28 mouse cellular contexts compared by ENCODE assay signal in the genomic region with DNA sequence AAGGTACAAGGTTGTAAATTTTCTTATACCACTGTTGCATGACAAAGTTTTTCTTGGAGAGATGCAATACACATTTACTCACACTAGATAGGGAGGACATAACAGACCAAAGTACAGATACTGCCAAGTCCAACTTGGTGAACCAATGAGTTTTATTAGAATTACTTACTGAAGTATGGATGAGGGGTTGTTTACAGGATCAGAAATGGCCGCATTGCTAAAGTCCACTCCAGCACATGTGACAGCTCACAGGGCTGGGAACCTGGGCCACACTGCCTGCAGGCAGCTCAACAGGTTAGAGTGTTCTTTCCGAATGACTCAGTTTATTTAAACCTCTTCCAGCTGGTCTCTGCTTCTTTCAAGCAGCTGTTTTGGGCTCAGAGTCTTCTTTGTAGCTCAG. TPM values are rescaled to one million over a fixed set of nuclear protein-coding genes. Genes with fewer than 3 reads are reported as not detected.
DNase-seq lines count a peak whose midpoint lies in the region; ATAC-seq and TF ChIP-seq lines count a peak whose summit lies in the region.
"Had no signal": no experiment of that assay in that cellular context is flagged by ENCODE, and none has a peak within 500 bp of the region (broad histone marks: within the 10 kb centered on the region; RNA-seq: fewer than 3 reads in every experiment).

No protein-coding gene starts in this region.

- no peak for DNase-seq in midbrain, embryonic 10.5 days (ENCODE audit: low spot score)
- no peak for DNase-seq in heart, adult 18-20 months
- DNase-seq: adrenal gland, adult 2 months; adrenal gland, postnatal 10 days; adrenal gland, postnatal 25 days; cerebellum, adult 11 months; cerebellum, adult 18-20 months; cerebellum, adult 8-10 months; cerebellum, adult 9-11 months; cerebellum, postnatal 14 days; cerebellum, postnatal 36 days; embryo, embryonic 11 days; forebrain, postnatal 0 days had no signal

- TF ChIP-seq POLR2A in embryonic fibroblast, embryonic 13.5 days (IDR thresholded peaks at IDR 0.05; ENCODE audit: low read depth, low read length), result no peak

- no peaks in the 10 kb centered on the region for H3K4me1 ChIP-seq in intestine, embryonic 16.5 days (ENCODE audit: control insufficient read depth, insufficient read depth, low read length)
- no peaks in the 10 kb centered on the region for H3K4me1 ChIP-seq in intestine, embryonic 15.5 days (replicated peaks)
- 0 out of 2 replicates have a peak, but pooled peaks cover 6% of the 10 kb centered on the region for H3K4me1 ChIP-seq in midbrain, embryonic 13.5 days (replicated peaks)
- peaks cover 11% of the 10 kb centered on the region for H3K4me1 ChIP-seq in midbrain, embryonic 10.5 days
- H3K4me1 ChIP-seq in embryonic fibroblast, embryonic 13.5 days (ENCODE audit: control insufficient read depth, insufficient read depth, low read length), result peaks cover 2% of the 10 kb centered on the region
- no peaks in the 10 kb centered on the region for H3K4me1 ChIP-seq in intestine, postnatal 0 days (replicated peaks; ENCODE audit: control insufficient read depth, insufficient read depth, low read length)
- H3K4me1 ChIP-seq: embryonic facial prominence, embryonic 12.5 days had no signal

- no peaks in the 10 kb centered on the region for H3K9me3 ChIP-seq in intestine, embryonic 16.5 days (ENCODE audit: control insufficient read depth, low read length)
- no peaks in the 10 kb centered on the region for H3K9me3 ChIP-seq in intestine, embryonic 15.5 days
- no peaks in the 10 kb centered on the region for H3K9me3 ChIP-seq in midbrain, embryonic 13.5 days
- H3K9me3 ChIP-seq in midbrain, embryonic 10.5 days (replicated peaks), result no peaks in the 10 kb centered on the region
- no peaks in the 10 kb centered on the region for H3K9me3 ChIP-seq in intestine, postnatal 0 days (ENCODE audit: control insufficient read depth)
- H3K9me3 ChIP-seq: embryonic facial prominence, embryonic 12.5 days; embryonic facial prominence, embryonic 15.5 days; forebrain, embryonic 13.5 days; forebrain, embryonic 15.5 days had no signal

- H3K9ac ChIP-seq in intestine, embryonic 16.5 days (ENCODE audit: low read depth, low read length), result no peak overlapping the region
- H3K9ac ChIP-seq in intestine, embryonic 15.5 days, result no peak overlapping the region
- no peak overlapping the region for H3K9ac ChIP-seq in midbrain, embryonic 13.5 days (replicated peaks)
- H3K9ac ChIP-seq in intestine, postnatal 0 days (ENCODE audit: low read depth, low read length), result no peak overlapping the region
- H3K9ac ChIP-seq: embryonic facial prominence, embryonic 12.5 days; embryonic facial prominence, embryonic 15.5 days; forebrain, embryonic 13.5 days; forebrain, embryonic 15.5 days; forebrain, postnatal 0 days had no signal

- no peaks in the 10 kb centered on the region for H3K36me3 ChIP-seq in intestine, embryonic 16.5 days (ENCODE audit: control insufficient read depth, insufficient read depth, low read length)
- no peaks in the 10 kb centered on the region for H3K36me3 ChIP-seq in intestine, embryonic 15.5 days
- no peaks in the 10 kb centered on the region for H3K36me3 ChIP-seq in midbrain, embryonic 13.5 days
- H3K36me3 ChIP-seq in midbrain, embryonic 10.5 days, result no peaks in the 10 kb centered on the region
- H3K36me3 ChIP-seq in intestine, postnatal 0 days (ENCODE audit: control insufficient read depth, insufficient read depth), result no peaks in the 10 kb centered on the region
- H3K36me3 ChIP-seq: embryonic facial prominence, embryonic 12.5 days; embryonic facial prominence, embryonic 15.5 days; forebrain, embryonic 15.5 days had no signal

- no peaks in the 10 kb centered on the region for H3K27me3 ChIP-seq in intestine, embryonic 16.5 days (replicated peaks; ENCODE audit: control insufficient read depth, insufficient read depth, low read length)
- no peaks in the 10 kb centered on the region for H3K27me3 ChIP-seq in intestine, embryonic 15.5 days (replicated peaks)
- H3K27me3 ChIP-seq in midbrain, embryonic 13.5 days, result no peaks in the 10 kb centered on the region
- no peaks in the 10 kb centered on the region; the same call in 1 of the 2 replicates for H3K27me3 ChIP-seq in midbrain, embryonic 10.5 days (ENCODE audit: low read depth, poor library complexity, severe bottlenecking)
- no peaks in the 10 kb centered on the region for H3K27me3 ChIP-seq in intestine, postnatal 0 days (replicated peaks; ENCODE audit: control insufficient read depth, insufficient read depth, low read length)
- H3K27me3 ChIP-seq: embryonic facial prominence, embryonic 12.5 days; embryonic facial prominence, embryonic 15.5 days; forebrain, embryonic 15.5 days had no signal

- no peak overlapping the region for H3K4me3 ChIP-seq in intestine, embryonic 16.5 days (ENCODE audit: low read length)
- no peak overlapping the region for H3K4me3 ChIP-seq in intestine, embryonic 15.5 days (replicated peaks)
- H3K4me3 ChIP-seq in midbrain, embryonic 13.5 days (replicated peaks), result no peak overlapping the region
- H3K4me3 ChIP-seq in midbrain, embryonic 10.5 days, result no peak overlapping the region
- no peak overlapping the region for H3K4me3 ChIP-seq in embryonic fibroblast, embryonic 13.5 days (ENCODE audit: insufficient read depth, low read length)
- H3K4me3 ChIP-seq in intestine, postnatal 0 days (ENCODE audit: low read depth, low read length), result no peak overlapping the region
- H3K4me3 ChIP-seq: embryonic facial prominence, embryonic 12.5 days; embryonic facial prominence, embryonic 15.5 days; forebrain, embryonic 13.5 days; forebrain, embryonic 15.5 days had no signal

- peak; percentile 63 for ATAC-seq in intestine, embryonic 16.5 days
- no peak for ATAC-seq in intestine, embryonic 15.5 days
- 0 out of 2 replicates have a peak, but pooled peaks have one; percentile 10 for ATAC-seq in midbrain, embryonic 13.5 days
- peak; percentile 91 for ATAC-seq in intestine, postnatal 0 days

- H3K27ac ChIP-seq in intestine, embryonic 16.5 days (ENCODE audit: low read length), result no peak overlapping the region
- no peak overlapping the region for H3K27ac ChIP-seq in intestine, embryonic 15.5 days
- no peak overlapping the region for H3K27ac ChIP-seq in midbrain, embryonic 13.5 days
- no peak overlapping the region for H3K27ac ChIP-seq in midbrain, embryonic 10.5 days (replicated peaks)
- peak overlapping the region; percentile 47; the same call in 1 of the 2 replicates for H3K27ac ChIP-seq in embryonic fibroblast, embryonic 13.5 days (ENCODE audit: insufficient read depth, low read length)
- 0 out of 2 replicates have a peak overlapping the region, but pooled peaks have one; percentile 42 for H3K27ac ChIP-seq in intestine, postnatal 0 days (ENCODE audit: low read depth, low read length)
- H3K27ac ChIP-seq: embryonic facial prominence, embryonic 12.5 days; forebrain, embryonic 13.5 days; forebrain, embryonic 15.5 days had no signal

- no peak overlapping the region for H3K4me2 ChIP-seq in intestine, embryonic 16.5 days (ENCODE audit: low read depth, low read length)
- no peak overlapping the region for H3K4me2 ChIP-seq in intestine, embryonic 15.5 days (replicated peaks)
- H3K4me2 ChIP-seq in midbrain, embryonic 13.5 days (replicated peaks), result no peak overlapping the region
- H3K4me2 ChIP-seq in intestine, postnatal 0 days (replicated peaks; ENCODE audit: low read depth), result no peak overlapping the region
- H3K4me2 ChIP-seq: embryonic facial prominence, embryonic 12.5 days; embryonic facial prominence, embryonic 15.5 days had no signal

- TF ChIP-seq CTCF in embryonic fibroblast, embryonic 13.5 days (IDR thresholded peaks at IDR 0.05; ENCODE audit: borderline replicate concordance, insufficient read depth, low read length), result no peak
- TF ChIP-seq CTCF in intestine, postnatal 0 days (IDR thresholded peaks at IDR 0.05; ENCODE audit: low read depth), result no peak

- WGBS in intestine, embryonic 16.5 days, result 54% methylated on average over 2 of the region's 2 CpGs
- 63% methylated on average over 2 of the region's 2 CpGs for WGBS in intestine, embryonic 15.5 days
- 93% methylated on average over 2 of the region's 2 CpGs for WGBS in midbrain, embryonic 13.5 days
- 89% methylated on average over 2 of the region's 2 CpGs for WGBS in midbrain, embryonic 10.5 days
- 50% methylated on average over 2 of the region's 2 CpGs for WGBS in intestine, postnatal 0 days

RNA-seq across cellular contexts. Expression of gene Lgr5, which starts 37.4 kb away (rescaled TPM):
- 4.1 and 5.0 TPM in 2 replicates for polyA plus RNA-seq in intestine, embryonic 16.5 days (2015; fragmentation: Nextera tagmentation; extraction: Ambion mirVana)
- 5.3 TPM in 2 replicates for polyA plus RNA-seq in intestine, embryonic 15.5 days (2015; fragmentation: Nextera tagmentation; extraction: Ambion mirVana)
- 2.2 and 2.9 TPM in 2 replicates for polyA plus RNA-seq in midbrain, embryonic 13.5 days (2015; fragmentation: Nextera tagmentation; extraction: Ambion mirVana)
- 7.2 and 9.1 TPM in 2 replicates for polyA plus RNA-seq in midbrain, embryonic 10.5 days (2016; fragmentation: Nextera tagmentation; extraction: Ambion mirVana)
- polyA plus RNA-seq in embryonic fibroblast, embryonic 13.5 days (2011; ENCODE audit: insufficient read length, low read depth, missing spikeins), result 8.7 and 33.3 TPM in 2 replicates
- 2.3 and 2.5 TPM in 2 replicates for polyA plus RNA-seq in intestine, postnatal 0 days (2015; fragmentation: Nextera tagmentation; extraction: Ambion mirVana)
- under 1 TPM; 0.08 to 0.20 TPM for total RNA-seq in heart, adult 18-20 months (2021)
- total RNA-seq: MEL had no signal

RNA-seq across cellular contexts. Expression of gene A930009A15Rik, which starts 55.2 kb away (rescaled TPM):
- not detected in 2 replicates for polyA plus RNA-seq in intestine, embryonic 16.5 days (2015; fragmentation: Nextera tagmentation; extraction: Ambion mirVana)
- not detected in 2 replicates for polyA plus RNA-seq in intestine, embryonic 15.5 days (2015; fragmentation: Nextera tagmentation; extraction: Ambion mirVana)
- polyA plus RNA-seq in midbrain, embryonic 13.5 days (2015; fragmentation: Nextera tagmentation; extraction: Ambion mirVana), result 0.61 and 0.69 TPM in 2 replicates
- 0.31 and 1.1 TPM in 2 replicates for polyA plus RNA-seq in midbrain, embryonic 10.5 days (2016; fragmentation: Nextera tagmentation; extraction: Ambion mirVana)
- not detected in 2 replicates for polyA plus RNA-seq in embryonic fibroblast, embryonic 13.5 days (2011; ENCODE audit: insufficient read length, low read depth, missing spikeins)
- not detected in 2 replicates for polyA plus RNA-seq in intestine, postnatal 0 days (2015; fragmentation: Nextera tagmentation; extraction: Ambion mirVana)
- not detected for total RNA-seq in heart, adult 18-20 months (2021)
- total RNA-seq: adrenal gland, adult 2 months; adrenal gland, postnatal 10 days; adrenal gland, postnatal 25 days; adrenal gland, postnatal 4 days; common myeloid progenitor, adult 5-6 weeks; ES-E14; forebrain, postnatal 0 days had no signal
- polyA plus RNA-seq: adrenal gland, adult 2 months; C2C12; embryonic facial prominence, embryonic 15.5 days; forebrain, embryonic 11.5 days; forebrain, embryonic 15.5 days had no signal

Comparison
In these comparisons a context has a peak if more than half of its experiments do, and no peak if none do; other contexts are left out.
1. H3K27ac ChIP-seq: peak in embryonic fibroblast, embryonic 13.5 days (single experiment) and intestine, postnatal 0 days (single experiment); none in intestine, embryonic 16.5 days (single experiment), intestine, embryonic 15.5 days (single experiment), midbrain, embryonic 13.5 days (single experiment) and midbrain, embryonic 10.5 days (single experiment).